Mouse (Mus musculus) T-helper 2 cell (primary cell): ENCODE data around the gene Pcnx2.

Experiments
- in situ Hi-C: fragments of 300-600 bp; cut with MboI, MseI; formaldehyde crosslinking; loops from one replicate; pipeline ENCODE4 v1.15.1; 2025; ENCODE audit warnings: high pct_unique_total_duplicates

Pcnx2 gene

DNA sequence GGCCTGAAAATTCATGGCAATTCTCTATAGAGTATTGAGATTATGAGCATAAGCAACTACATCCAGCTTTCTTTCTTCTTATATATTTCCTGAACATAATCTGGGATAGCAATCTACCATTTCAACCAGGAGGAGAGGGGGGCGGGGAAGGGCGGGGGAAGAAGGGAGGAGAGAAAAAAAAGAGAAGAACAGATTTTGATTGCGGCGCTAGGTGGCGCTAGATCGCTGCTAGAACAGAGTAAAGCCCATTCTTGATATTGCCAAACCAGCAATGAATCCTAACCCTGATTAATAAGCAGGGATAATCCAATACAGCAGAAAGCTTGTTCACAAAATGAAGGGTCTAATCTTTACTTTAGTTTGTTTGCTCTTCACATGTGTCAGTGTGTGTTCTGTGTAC, 782 bp upstream of the Pcnx2 start:
- in situ Hi-C loops, result no loop called here

GRCm38 (mm10) chr8:125897388-125897787, 729 bp downstream of the Pcnx2 start:
- in situ Hi-C loops, result no loop called here

DNA sequence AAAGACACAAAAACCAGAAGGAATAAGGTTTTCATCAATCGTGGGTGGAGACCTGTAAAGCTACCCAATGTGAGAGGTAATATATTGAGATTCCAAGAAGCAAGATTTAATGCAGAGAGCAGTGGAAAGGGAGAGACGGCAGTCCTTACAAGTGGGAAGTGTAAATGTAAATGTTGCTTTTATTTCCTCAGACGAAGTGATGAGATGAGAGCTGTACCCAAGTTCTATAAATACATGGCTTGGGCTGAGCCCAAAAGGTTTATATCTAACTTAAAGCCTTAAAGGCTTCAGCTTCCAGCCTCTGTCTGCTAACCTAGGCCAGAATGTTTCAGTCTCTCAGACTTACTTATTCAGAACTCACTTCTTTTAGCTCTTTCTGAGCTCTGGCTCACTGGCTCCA, 8.2 kb downstream of the Pcnx2 start:
- in situ Hi-C loops, result no loop called here

DNA sequence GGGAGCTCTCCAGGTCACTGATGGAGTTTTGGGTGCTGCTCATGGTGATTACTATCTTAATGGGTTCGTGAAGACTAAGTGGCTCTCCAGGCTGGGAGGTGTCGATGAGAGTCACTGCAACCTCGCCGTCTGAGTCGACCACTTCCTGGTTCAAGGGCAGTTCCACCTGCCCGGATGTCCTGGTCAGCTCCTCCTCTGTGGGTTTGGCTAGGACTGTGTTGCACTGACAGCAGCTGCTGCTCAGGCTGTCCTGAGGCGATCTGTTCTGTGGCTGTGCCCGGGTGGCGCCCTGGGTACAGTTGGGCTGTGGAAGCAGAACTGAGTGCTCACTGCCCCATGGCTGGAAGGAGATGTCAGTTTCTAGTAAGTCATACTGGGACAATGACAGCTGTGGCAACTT, 10.6 kb downstream of the Pcnx2 start:
- in situ Hi-C loops, result no loop called here

DNA sequence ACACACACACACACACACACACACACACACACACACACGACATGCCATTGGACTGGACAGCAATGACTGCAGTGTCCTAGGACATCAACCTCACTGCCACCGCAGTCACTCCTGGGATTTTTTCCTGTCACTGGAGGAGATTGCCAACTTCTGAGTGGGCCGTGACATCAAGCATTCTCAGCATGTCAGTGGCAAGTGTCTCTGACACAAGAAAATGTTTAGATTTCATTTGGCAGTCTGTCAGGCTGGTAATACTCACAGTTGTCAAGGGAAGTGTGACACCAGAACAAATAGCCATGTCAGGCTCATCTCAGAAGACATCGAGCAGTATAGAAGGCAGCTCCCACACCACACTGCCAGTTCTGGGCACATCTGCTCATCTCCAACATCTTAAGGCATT, 17.7 kb downstream of the Pcnx2 start:
- in situ Hi-C loops, result no loop called here

GRCm38 (mm10) chr8:125873250-125873534, 24.9 kb downstream of the Pcnx2 start:
- in situ Hi-C loops, result loop anchor here (5.0 kb wide), 1 partner anchor 691 kb away; no protein-coding TSS in a partner anchor

DNA sequence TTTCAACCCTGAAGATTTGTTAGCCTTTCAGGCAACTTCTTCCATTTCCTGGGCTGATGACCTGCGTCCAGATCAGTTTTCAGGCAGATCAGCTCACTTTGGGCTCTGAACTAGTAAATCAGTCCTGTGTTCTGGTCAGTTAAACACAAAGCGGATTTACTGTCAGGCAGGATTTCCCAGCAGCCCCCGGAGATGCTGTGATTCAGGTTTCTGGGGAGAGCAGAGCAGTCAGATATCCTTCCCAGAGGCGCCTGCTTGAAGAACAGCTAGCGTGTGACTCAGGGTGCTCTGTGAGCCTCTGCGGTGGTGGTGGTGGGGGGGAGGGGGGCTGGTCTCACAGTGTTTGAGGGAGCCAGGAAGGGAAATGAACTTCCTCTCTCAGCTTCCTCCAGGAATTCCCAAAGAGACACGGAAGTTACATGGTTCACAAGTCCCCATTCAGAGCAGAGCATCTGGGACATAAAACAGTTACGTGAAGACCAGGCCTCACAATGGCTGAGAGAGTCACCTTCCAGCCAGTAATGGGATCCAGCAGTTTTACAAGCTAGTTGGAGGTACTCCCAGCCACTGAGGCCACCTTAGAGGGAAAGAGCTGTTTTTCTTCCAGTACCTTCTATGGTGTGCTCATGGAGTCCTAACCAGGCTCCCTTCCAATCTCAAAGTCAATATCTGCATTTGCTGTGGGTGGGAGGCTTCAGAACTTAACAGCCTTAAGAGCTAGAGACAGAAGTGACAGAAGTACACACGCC, 25.4 kb downstream of the Pcnx2 start:
- in situ Hi-C loops, result loop anchor here (5.0 kb wide), 1 partner anchor 690 kb away; no protein-coding TSS in a partner anchor

DNA sequence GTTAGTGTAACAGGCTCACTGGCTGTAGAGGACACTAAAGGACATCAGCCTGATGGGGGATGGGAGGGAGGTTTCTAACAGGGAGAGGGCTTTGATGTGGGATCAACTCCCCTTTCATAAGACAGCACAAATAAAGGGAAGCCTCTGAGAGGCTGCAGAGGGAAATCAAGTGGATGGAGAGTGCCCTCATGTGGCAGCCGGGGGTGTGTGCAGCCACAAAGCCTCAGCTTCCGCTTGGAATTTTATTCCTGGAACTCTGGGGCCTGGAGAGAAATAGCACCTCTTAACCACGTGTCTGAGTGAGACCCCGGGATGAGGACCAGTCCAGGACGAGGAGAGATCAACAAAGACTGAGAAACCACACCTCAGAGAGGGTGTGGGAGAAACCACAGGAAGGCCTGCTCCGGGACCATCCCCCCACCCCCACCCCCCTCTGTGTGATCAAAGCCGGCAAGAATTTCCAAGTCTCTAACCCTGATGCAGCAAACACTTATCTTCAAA, 27.2 kb downstream of the Pcnx2 start:
- in situ Hi-C loops, result loop anchor here (5.0 kb wide), 1 partner anchor 689 kb away; no protein-coding TSS in a partner anchor

GRCm38 (mm10) chr8:125870179-125870702, 27.9 kb downstream of the Pcnx2 start:
- in situ Hi-C loops, result loop anchor here (5.0 kb wide), 1 partner anchor 688 kb away; no protein-coding TSS in a partner anchor

DNA sequence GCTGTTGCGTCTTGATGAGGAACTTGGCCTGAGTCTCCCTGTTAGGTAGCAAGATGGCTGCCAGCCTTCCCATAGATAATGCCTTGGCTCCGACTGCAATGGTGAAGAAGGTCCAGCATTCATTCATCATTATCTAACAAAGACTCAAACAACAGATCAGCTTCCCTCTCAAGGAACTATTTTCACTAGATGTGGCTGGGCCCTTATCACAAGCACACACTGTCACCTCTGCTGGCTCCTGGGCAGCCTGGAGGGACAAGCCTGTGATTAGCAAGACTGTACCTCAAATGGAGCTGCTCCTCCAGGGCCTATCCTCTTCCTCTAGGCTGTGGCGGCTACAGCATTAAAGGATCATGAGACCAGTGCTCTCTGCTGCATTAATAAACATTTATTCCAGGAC, 28.4 kb downstream of the Pcnx2 start:
- in situ Hi-C loops, result loop anchor here (5.0 kb wide), 1 partner anchor 687 kb away; no protein-coding TSS in a partner anchor

- in situ Hi-C loops, result no loop called here
These were observed 29.6 kb downstream of the Pcnx2 start for GRCm38 (mm10) chr8:125868552-125868951.

- in situ Hi-C loops, result no loop called here
These were observed 32.0 kb downstream of the Pcnx2 start for GRCm38 (mm10) chr8:125866125-125866524.

- in situ Hi-C loops, result no loop called here
These were observed 40.9 kb downstream of the Pcnx2 start for GRCm38 (mm10) chr8:125857251-125857650.

DNA sequence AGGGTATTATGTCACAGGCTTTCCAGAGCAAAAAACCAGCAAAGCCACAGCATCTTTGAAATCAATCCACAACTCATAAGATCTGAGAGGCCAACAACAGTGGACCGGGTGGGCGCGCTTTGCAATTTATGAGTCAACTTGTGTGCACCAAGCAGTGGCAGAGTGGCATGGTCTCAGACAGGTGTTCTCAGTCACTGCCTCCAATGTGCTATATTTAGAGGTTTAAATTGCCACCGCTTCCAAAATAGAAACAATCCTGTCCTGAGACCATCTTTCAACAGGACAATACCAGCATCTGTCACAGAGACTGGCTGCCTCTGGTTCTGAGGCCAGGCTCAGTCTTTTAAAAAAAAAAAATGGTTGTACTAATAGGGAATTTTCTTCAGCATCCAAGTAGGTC, 42.0 kb downstream of the Pcnx2 start:
- in situ Hi-C loops, result no loop called here

DNA sequence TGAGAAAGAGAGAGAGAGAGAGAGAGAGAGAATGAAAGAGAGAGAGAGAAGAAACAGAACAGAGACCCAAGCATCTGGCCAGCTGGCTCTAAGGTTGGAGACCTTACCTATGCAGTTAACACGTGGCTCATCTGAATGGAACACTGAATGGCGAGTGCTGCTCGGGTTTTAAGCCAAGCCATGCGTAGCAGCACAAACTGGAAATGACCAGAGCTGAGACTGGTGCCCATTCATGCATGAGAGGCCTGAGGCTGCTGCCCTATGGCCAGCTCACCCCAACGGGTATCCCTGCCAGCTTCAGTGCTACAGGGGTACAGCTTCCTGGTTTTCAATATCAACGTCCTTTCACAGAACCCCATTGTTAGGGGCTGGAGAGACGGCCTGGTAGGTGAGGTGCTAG, 43.7 kb downstream of the Pcnx2 start:
- in situ Hi-C loops, result no loop called here

GRCm38 (mm10) chr8:125853300-125853699, 44.8 kb downstream of the Pcnx2 start:
- in situ Hi-C loops, result no loop called here

DNA sequence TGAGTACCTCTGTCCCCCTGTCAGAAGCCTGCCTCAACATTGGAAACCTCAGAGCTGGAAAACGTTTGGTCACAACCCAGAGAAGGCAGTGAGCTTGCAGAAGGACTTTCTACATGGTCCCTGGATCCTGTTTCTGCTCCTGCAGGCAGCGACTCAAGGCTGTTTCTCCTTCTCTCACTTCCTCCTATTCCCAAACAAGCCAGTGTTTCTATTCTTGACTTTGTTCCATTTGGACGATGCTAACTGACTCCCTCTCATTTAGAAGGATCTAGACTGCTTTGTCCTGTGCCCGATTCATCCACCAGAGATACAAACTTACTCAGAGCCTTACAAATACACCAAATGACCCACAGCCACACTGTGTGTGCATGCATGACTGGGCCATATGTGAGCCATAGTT, 48.9 kb downstream of the Pcnx2 start:
- in situ Hi-C loops, result no loop called here

DNA sequence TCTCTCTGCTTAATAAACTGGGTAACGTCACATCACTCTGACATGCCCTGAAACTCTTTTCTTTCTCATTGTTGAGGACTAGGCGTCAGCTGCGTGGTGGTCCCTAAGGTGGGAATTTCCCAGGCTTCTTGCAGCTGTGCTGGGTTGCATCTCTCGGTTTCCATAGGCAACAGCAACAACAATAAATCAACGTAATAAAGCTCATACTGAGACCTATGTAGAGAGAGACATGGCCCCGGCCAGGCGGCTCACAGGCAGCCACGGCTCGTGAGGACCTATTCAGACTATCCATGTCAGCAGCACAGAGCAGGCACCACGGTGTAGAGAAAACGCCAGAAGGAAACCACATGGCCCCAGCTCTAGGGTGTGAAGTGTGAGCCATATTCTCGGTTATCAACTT, 50.3 kb downstream of the Pcnx2 start:
- in situ Hi-C loops, result no loop called here

DNA sequence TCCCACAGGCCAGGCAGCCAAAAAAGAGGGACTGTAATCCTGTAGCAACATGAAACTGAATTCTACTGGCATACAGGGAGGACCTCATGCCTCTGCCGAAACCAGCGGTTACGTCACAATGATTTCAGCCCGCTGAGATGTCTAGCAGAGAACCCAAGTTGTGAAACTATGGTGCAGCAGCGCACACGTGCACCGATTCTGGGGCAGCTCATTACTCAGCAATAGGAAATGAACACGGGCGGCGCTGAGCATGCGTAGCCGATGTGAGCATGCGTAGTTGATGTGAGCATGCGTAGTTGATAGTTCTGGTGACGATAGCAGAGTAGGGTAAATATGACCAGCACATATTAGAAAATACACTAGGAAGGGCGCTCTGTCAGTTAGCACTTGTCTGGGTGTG, 52.8 kb downstream of the Pcnx2 start:
- in situ Hi-C loops, result no loop called here

DNA sequence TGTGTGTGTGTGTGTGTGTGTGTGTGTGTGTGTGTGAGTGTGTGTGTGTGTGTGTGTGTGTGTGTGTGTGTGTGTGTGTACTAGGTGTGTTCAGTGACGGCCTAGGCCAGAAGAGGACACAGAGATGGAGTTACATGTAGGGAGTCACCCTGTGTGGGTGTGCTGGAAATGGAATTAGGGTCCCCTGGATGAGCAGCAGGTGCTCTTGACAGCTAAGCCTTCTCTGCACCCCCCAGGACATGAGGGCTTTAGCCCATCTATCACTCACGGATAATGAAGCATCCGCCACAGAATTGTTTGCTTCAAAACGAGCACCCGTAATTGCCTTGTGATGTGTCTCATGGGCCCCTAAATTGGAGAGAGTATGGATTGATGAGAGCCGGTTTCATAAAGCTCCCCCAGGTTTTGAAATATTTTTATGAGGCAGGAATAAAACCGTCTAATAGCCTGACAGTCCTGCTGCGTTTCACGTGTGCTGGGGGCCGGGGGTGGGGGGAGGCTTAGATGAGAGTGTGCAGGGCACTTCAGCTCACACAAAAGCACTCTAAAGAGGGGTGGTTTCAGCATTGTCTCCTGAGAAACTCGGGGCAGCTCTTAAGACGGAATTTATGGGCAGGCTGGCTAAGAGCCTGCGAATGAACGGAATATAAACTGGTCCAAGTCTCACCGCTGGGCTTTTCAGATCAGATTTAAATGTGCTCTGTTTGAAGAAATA, 54.8 kb downstream of the Pcnx2 start:
- in situ Hi-C loops, result no loop called here

- in situ Hi-C loops, result no loop called here
These were observed 56.0 kb downstream of the Pcnx2 start for GRCm38 (mm10) chr8:125842158-125842557.

DNA sequence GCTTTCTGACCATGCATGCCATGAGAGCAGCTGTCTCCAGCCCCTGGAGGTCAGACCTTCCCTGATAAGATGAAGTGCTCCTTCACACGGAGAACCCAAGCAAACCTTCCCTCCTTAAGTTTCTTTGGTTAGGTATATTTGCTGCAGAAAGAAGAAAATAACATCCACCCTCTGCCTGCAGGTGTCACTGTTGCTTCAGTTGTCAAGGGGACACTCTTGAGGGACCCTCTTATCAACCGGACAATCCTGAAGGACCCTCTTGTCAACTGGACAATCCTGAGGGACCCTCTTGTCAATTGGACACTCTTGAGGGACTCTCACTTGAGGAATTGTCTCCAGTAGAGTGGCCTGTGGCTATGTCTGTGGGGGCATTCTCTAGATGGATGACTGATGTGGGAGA, 73.4 kb downstream of the Pcnx2 start:
- in situ Hi-C loops, result no loop called here

DNA sequence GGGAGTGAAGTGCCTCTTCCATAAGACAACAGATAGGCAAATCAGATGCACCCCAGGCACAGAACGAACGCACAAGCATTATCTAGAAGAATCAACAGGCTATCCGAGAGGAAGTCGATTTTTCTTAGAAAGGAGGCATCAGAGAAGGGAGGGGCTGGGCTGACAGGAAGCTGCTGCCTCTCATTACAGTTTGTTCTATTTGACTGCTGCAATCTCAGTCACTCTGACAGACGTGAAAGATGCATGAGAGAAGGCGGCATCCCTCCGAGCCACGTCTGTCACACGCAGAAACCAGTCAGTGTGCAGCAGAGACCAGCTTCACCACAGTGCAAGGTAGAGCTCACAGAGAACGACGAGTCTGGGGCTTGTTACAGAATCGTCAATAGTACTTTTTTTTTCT, 74.4 kb downstream of the Pcnx2 start:
- in situ Hi-C loops, result no loop called here
